Mouse (Mus musculus): ENCODE results near the gene Plekhh3. TPM values are rescaled to one million over a fixed set of nuclear protein-coding genes. Genes with fewer than 3 reads are reported as not detected.
A peak's percentile ranks its signal among the peaks of the same experiment; 100 is the strongest.

The Plekhh3 gene
- 21.7 and 22.1 TPM in 2 replicates for polyA plus RNA-seq (2015; fragmentation: Nextera tagmentation; extraction: Ambion mirVana)

- Histone ChIP-seq H3K27ac (peak within 1 kb of the TSS; percentile 91), H3K4me3 (peak within 1 kb of the TSS; percentile 73), H3K9me3 (no peaks in the 10 kb centered on the region), H3K36me3 (peaks cover 23% of the 10 kb centered on the region), H3K27me3 (peaks cover 66% of the 10 kb centered on the region), H3K4me2 (peak within 1 kb of the TSS; percentile 89), H3K9ac (peak within 1 kb of the TSS; percentile 68), H3K4me1 (peaks cover 71% of the 10 kb centered on the region)
- under 1% methylated on average over 49 of the region's 50 CpGs for WGBS
- ATAC-seq (ENCODE audit: insufficient number of reproducible peaks, low FRiP score, low TSS enrichment, low read depth) = peak; percentile 93
Measured at GRCm38 (mm10) chr11:101170811-101171610, at the start of gene Plekhh3. Gene Plekhh3, minus strand, starts transcription at chr11:101171351.

GRCm38 (mm10) chr11:101220853-101221252 is 49.7 kb upstream of the Plekhh3 start:
- Histone ChIP-seq H3K4me3 (no peak overlapping the region), H3K9ac (no peak overlapping the region), H3K27ac (no peak overlapping the region), H3K9me3 (no peaks in the 10 kb centered on the region), H3K4me2 (no peak overlapping the region), H3K36me3 (peaks cover 22% of the 10 kb centered on the region), H3K4me1 (no peaks in the 10 kb centered on the region), H3K27me3 (no peaks in the 10 kb centered on the region)
- ATAC-seq (ENCODE audit: insufficient number of reproducible peaks, low FRiP score, low TSS enrichment, low read depth) = no peak
- WGBS = 60% methylated on average over 2 of the region's 2 CpGs

- no peaks in the 10 kb centered on the region for H3K4me1 ChIP-seq
- H3K27me3 ChIP-seq = no peaks in the 10 kb centered on the region
- H3K9ac ChIP-seq = no peak overlapping the region
- ATAC-seq (ENCODE audit: insufficient number of reproducible peaks, low FRiP score, low TSS enrichment, low read depth) = no peak
- H3K4me3 ChIP-seq = no peak overlapping the region
- no peaks in the 10 kb centered on the region for H3K9me3 ChIP-seq
- H3K36me3 ChIP-seq = peaks cover 44% of the 10 kb centered on the region
- WGBS = 83% methylated on average over 10 of the region's 10 CpGs
- H3K4me2 ChIP-seq = no peak overlapping the region
- H3K27ac ChIP-seq = no peak overlapping the region
Measured at GRCm38 (mm10) chr11:101218436-101219055, 47.4 kb upstream of the Plekhh3 start.

- Histone ChIP-seq H3K4me1 (no peaks in the 10 kb centered on the region), H3K9me3 (no peaks in the 10 kb centered on the region), H3K4me3 (no peak overlapping the region), H3K4me2 (no peak overlapping the region), H3K27me3 (no peaks in the 10 kb centered on the region), H3K27ac (no peak overlapping the region), H3K36me3 (peaks cover 52% of the 10 kb centered on the region), H3K9ac (no peak overlapping the region)
- 87% methylated on average over 5 of the region's 5 CpGs for WGBS
- ATAC-seq (ENCODE audit: insufficient number of reproducible peaks, low FRiP score, low TSS enrichment, low read depth) = no peak
Measured at GRCm38 (mm10) chr11:101216936-101217335, 45.8 kb upstream of the Plekhh3 start.

GRCm38 (mm10) chr11:101211970-101212369 is 40.8 kb upstream of the Plekhh3 start:
- Histone ChIP-seq H3K36me3 (peaks cover 75% of the 10 kb centered on the region), H3K4me2 (no peak overlapping the region), H3K27me3 (no peaks in the 10 kb centered on the region), H3K9me3 (no peaks in the 10 kb centered on the region), H3K9ac (no peak overlapping the region), H3K27ac (no peak overlapping the region), H3K4me1 (no peaks in the 10 kb centered on the region), H3K4me3 (no peak overlapping the region)
- WGBS = 41% methylated on average over 3 of the region's 3 CpGs
- no peak; the same call in 1 of the 2 replicates for ATAC-seq (ENCODE audit: insufficient number of reproducible peaks, low FRiP score, low TSS enrichment, low read depth)

- H3K4me1 ChIP-seq = no peaks in the 10 kb centered on the region
- no peaks in the 10 kb centered on the region for H3K9me3 ChIP-seq
- WGBS = 23% methylated on average over 7 of the region's 7 CpGs
- H3K36me3 ChIP-seq = peaks cover 85% of the 10 kb centered on the region
- no peak overlapping the region for H3K4me3 ChIP-seq
- no peak for ATAC-seq (ENCODE audit: insufficient number of reproducible peaks, low FRiP score, low TSS enrichment, low read depth)
- H3K4me2 ChIP-seq = no peak overlapping the region
- no peak overlapping the region for H3K9ac ChIP-seq
- H3K27ac ChIP-seq = no peak overlapping the region
- no peaks in the 10 kb centered on the region for H3K27me3 ChIP-seq
Measured at GRCm38 (mm10) chr11:101200986-101201385, 29.8 kb upstream of the Plekhh3 start.

GRCm38 (mm10) chr11:101199555-101199954 is 28.4 kb upstream of the Plekhh3 start:
- H3K36me3 ChIP-seq = peaks cover 89% of the 10 kb centered on the region
- H3K9ac ChIP-seq = no peak overlapping the region
- no peaks in the 10 kb centered on the region for H3K4me1 ChIP-seq
- whole genome bisulfite sequencing = 94% methylated on average over 3 of the region's 3 CpGs
- no peaks in the 10 kb centered on the region for H3K9me3 ChIP-seq
- H3K27ac ChIP-seq = no peak overlapping the region
- no peak for ATAC-seq (ENCODE audit: insufficient number of reproducible peaks, low FRiP score, low TSS enrichment, low read depth)
- H3K4me2 ChIP-seq = no peak overlapping the region
- H3K4me3 ChIP-seq = no peak overlapping the region
- H3K27me3 ChIP-seq = no peaks in the 10 kb centered on the region

GRCm38 (mm10) chr11:101196175-101196574 is 25.0 kb upstream of the Plekhh3 start:
- H3K9me3 ChIP-seq = no peaks in the 10 kb centered on the region
- peaks cover 86% of the 10 kb centered on the region for H3K36me3 ChIP-seq
- no peak overlapping the region for H3K9ac ChIP-seq
- WGBS = 91% methylated on average over 8 of the region's 8 CpGs
- no peaks in the 10 kb centered on the region for H3K27me3 ChIP-seq
- H3K27ac ChIP-seq = no peak overlapping the region
- H3K4me1 ChIP-seq = peaks cover 6% of the 10 kb centered on the region; the same call in 1 of the 2 replicates
- H3K4me3 ChIP-seq = no peak overlapping the region
- ATAC-seq (ENCODE audit: insufficient number of reproducible peaks, low FRiP score, low TSS enrichment, low read depth) = no peak
- no peak overlapping the region for H3K4me2 ChIP-seq

GRCm38 (mm10) chr11:101195571-101195970 is 24.4 kb upstream of the Plekhh3 start:
- H3K27me3 ChIP-seq = no peaks in the 10 kb centered on the region
- H3K9me3 ChIP-seq = no peaks in the 10 kb centered on the region
- peaks cover 81% of the 10 kb centered on the region for H3K36me3 ChIP-seq
- peaks cover 9% of the 10 kb centered on the region for H3K4me1 ChIP-seq
- H3K27ac ChIP-seq = no peak overlapping the region
- ATAC-seq (ENCODE audit: insufficient number of reproducible peaks, low FRiP score, low TSS enrichment, low read depth) = no peak
- no peak overlapping the region for H3K9ac ChIP-seq
- no peak overlapping the region for H3K4me3 ChIP-seq
- WGBS = 82% methylated on average over 8 of the region's 8 CpGs
- H3K4me2 ChIP-seq = no peak overlapping the region

- Histone ChIP-seq H3K27me3 (no peaks in the 10 kb centered on the region), H3K9ac (no peak overlapping the region), H3K4me3 (no peak overlapping the region), H3K27ac (no peak overlapping the region), H3K36me3 (peaks cover 77% of the 10 kb centered on the region), H3K4me1 (peaks cover 13% of the 10 kb centered on the region), H3K9me3 (no peaks in the 10 kb centered on the region), H3K4me2 (no peak overlapping the region)
- 91% methylated on average over 1 of the region's 1 CpGs for WGBS
- no peak for ATAC-seq (ENCODE audit: insufficient number of reproducible peaks, low FRiP score, low TSS enrichment, low read depth)
Measured at GRCm38 (mm10) chr11:101195101-101195500, 23.9 kb upstream of the Plekhh3 start.

GRCm38 (mm10) chr11:101194643-101195042 is 23.5 kb upstream of the Plekhh3 start:
- Histone ChIP-seq H3K27ac (no peak overlapping the region), H3K9ac (no peak overlapping the region), H3K27me3 (no peaks in the 10 kb centered on the region), H3K4me3 (no peak overlapping the region), H3K4me2 (no peak overlapping the region), H3K36me3 (peaks cover 72% of the 10 kb centered on the region), H3K9me3 (no peaks in the 10 kb centered on the region), H3K4me1 (peaks cover 18% of the 10 kb centered on the region)
- ATAC-seq (ENCODE audit: insufficient number of reproducible peaks, low FRiP score, low TSS enrichment, low read depth) = no peak
- WGBS = 90% methylated on average over 6 of the region's 6 CpGs

- H3K9ac ChIP-seq = no peak overlapping the region
- H3K27me3 ChIP-seq = no peaks in the 10 kb centered on the region
- peaks cover 67% of the 10 kb centered on the region for H3K36me3 ChIP-seq
- ATAC-seq (ENCODE audit: insufficient number of reproducible peaks, low FRiP score, low TSS enrichment, low read depth) = no peak
- 71% methylated on average over 5 of the region's 5 CpGs for WGBS
- no peak overlapping the region for H3K27ac ChIP-seq
- peaks cover 23% of the 10 kb centered on the region for H3K4me1 ChIP-seq
- H3K9me3 ChIP-seq = no peaks in the 10 kb centered on the region
- no peak overlapping the region for H3K4me3 ChIP-seq
- H3K4me2 ChIP-seq = no peak overlapping the region
Measured at GRCm38 (mm10) chr11:101194137-101194536, 23.0 kb upstream of the Plekhh3 start.
